Mouse (Mus musculus) liver, embryonic 14.5 days (tissue): ENCODE results near the gene Xpnpep1.

Experiments used
- CTCF ChIP-seq: IDR thresholded peaks from 2 replicates; pipeline ENCODE4 v1.5.1; 2016; ENCODE audit warnings: antibody characterized with exemption, low read depth, control low read depth
- EP300 ChIP-seq: IDR thresholded peaks from 2 replicates; pipeline ENCODE4 v1.6.1; 2016; ENCODE audit warnings: antibody characterized with exemption, low read depth

DNA sequence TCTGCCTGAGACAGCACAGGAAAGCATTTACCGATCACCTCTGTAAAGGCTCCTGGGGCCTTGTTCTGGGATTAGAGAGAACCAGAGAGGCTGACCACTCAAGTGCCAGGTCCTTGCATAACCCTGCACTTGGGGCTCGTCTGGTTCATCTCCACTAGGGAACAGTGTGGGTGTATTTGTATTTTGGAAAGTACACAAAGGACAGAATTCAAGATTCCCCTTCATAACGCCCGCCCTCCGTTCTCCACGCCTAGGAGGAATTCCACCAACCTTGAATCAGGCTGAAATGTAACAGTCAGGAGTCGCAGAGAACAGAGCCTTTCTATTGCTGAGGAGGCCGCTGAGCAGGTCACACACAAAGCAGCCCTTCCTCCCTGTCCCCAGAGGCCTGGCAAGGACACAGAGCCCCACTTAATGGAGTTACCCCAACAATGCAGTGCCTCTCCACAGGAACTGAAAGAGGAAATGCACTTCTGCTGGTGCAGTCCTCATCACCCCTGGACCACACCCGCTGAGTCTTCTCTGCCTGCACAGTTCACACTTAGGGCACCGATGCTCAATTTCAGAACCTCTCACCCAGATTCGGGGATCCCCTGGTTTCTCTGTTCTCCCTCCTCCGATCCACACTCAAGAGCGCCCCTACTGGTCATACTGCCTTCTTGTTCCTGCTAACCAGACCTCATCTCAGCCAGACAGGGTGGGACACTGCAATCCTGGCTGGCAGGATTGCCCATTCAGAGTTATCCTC is 20.1 kb downstream of the Xpnpep1 start:
- TF ChIP-seq EP300 = no peak
- peak; percentile 86 for TF ChIP-seq CTCF
